Mouse (Mus musculus) lung, adult 2 months (tissue): ENCODE measurements around the gene Rxfp4.

Experiments
- CTCF ChIP-seq: fragments of 200-500 bp; IDR thresholded peaks from 2 replicates; pipeline ENCODE4 v1.5.1; 2011; ENCODE audit warnings: mild to moderate bottlenecking, low read length, control low read depth; ENCODE audit not compliant: insufficient read depth
- POLR2A ChIP-seq: fragments of 200-500 bp; IDR thresholded peaks from 2 replicates; pipeline ENCODE4 v1.6.1; 2011; ENCODE audit warnings: low read depth, mild to moderate bottlenecking, control low read depth, low read length, borderline replicate concordance; ENCODE audit errors: extremely low read depth

- TF ChIP-seq CTCF (no peak), POLR2A (no peak)
Observed at GRCm38 (mm10) chr3:88614418-88614817, 38.5 kb downstream of the Rxfp4 start.
